Mouse (Mus musculus) retina, postnatal 1 day (tissue): Measurements from ENCODE around the gene Gm13089.
"Not testable (repeated sequence)": the region's sequence is repeated elsewhere in the genome, so short reads cannot be mapped to it uniquely, and the experiment has no call there.

Source experiments
- DNase-seq: peaks from one replicate; pipeline ENCODE4 v3.0.0-alpha.2; 2012

Gm13089 gene

GRCm38 (mm10) chr4:143702611-143703010 lies at the start of gene Gm13089:
Gene Gm13089, minus strand, starts transcription at chr4:143702711.
- no peak for DNase-seq

GRCm38 (mm10) chr4:143719155-143719554 lies 16.6 kb upstream of the Gm13089 start, which contains the start of gene Gm13078:
Gene Gm13078, plus strand, starts transcription at chr4:143719455.
- DNase-seq, result no peak

GRCm38 (mm10) chr4:143657146-143657545 lies 45.4 kb downstream of the Gm13089 start, which contains the start of gene Gm13088:
Gene Gm13088, minus strand, starts transcription at chr4:143657246.
- DNase-seq, result not testable (repeated sequence)
